Mouse (Mus musculus): ENCODE measurements at regions not wholly inside any gene's neighbourhood (a gene's known extent, or its start where the extent isn't known, plus 50 kb on each side); places are given as distances from the start of the nearest gene placed in this dataset.

DNA sequence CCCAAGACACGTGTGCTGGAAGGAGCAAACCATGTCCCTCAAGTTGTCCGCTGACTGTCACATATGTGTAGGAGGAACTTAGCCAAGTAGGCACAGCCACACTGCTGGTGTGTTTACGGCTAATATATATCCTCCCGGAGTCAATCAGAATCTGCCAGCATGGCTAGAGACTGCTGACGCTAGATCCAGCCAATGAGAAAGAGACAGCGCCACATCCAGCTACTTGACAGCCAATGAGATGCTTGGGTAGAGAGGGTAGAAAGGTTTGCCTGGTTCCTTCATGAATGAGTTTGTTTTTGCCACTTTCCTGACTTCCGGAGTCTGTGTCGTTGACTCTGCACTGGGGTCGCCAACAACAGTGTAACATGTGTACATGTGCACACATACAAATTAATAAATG is 387.0 kb downstream of the Adam3 start:
- TF ChIP-seq POLR2A (IDR thresholded peaks at IDR 0.05; ENCODE audit: borderline replicate concordance, extremely low read depth, low read depth, low read length) = no peak
- TF ChIP-seq CTCF (IDR thresholded peaks at IDR 0.05; ENCODE audit: insufficient read depth, low read length) = no peak
